Mouse (Mus musculus): Measurements from ENCODE around the gene Fstl1.

Gene Fstl1

DNA sequence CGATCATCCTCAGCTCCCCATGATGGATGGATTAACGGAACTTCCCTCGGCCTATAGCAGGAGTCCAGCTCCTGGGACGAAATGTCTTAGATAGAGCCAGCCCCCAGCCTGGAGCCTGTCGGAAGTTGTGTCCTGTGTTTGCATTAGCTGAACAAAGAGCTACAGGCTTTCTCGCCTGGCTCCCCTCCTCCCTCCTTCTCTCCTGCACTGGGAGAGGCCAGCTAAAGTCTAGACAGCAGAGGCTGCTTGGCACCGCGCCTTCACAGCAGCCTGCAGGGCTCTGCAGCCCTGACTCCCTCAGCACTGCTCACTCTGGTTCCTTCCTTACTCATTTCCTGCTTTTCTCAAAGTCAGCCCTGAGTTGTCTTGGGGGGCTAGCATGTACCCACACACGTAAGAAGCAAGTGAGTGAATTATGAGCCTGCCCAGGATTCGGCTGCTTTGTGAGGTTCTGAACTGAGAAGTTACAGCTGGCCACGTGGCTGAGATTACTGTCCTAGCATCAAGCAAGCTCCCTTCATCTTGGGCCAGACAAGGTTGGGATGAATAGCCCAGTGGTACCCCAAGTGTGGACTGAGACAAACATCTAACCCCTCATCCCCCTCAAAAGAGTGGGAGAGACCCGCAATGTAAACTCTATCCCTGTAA is 11.8 kb downstream of the Fstl1 start:
- DNase-seq: peak; percentile 89 to 92

DNA sequence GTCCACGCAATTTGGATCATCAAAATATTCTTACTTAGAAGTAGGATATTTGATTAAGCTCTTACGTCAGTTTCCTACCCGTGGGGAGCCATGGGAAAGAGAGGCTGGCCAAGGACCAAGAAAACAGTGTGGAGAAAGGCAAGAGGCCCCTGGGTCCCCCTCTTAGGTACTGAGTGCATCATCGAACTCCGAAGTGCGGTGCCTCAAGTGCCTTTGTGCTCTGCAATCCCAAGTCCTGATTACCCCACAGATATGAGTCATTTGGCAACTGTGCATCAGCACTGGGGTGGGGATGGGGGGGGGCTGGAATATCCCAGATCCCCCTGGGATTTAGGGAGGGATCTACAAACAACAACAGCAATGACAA is 12.3 kb downstream of the Fstl1 start:
- no peak for DNase-seq

DNA sequence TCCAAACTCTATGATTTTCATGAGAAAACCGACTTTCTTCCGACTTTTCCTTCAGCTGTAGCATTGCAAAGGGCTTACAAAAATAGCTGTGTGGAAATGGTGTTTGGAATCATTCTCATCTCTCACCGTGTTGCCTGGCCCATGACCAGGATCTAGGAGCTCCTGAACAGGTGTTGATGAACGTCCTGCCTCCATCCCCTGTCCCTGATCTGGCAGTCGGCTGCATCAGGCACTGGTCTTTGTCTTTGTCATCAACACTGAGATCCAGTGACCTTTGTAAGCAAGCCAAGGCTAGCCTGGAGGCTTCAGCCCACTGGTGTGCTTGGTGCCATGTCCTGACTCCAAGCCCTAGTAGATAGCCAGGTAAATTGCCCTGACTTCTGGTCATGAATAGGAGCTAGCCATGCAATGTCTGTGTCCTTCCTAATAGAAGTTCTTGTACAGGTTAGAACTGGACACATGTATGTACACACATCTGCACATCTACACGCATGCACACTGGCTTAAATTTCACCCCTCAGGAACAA is 12.8 kb downstream of the Fstl1 start:
- DNase-seq: no peak

DNA sequence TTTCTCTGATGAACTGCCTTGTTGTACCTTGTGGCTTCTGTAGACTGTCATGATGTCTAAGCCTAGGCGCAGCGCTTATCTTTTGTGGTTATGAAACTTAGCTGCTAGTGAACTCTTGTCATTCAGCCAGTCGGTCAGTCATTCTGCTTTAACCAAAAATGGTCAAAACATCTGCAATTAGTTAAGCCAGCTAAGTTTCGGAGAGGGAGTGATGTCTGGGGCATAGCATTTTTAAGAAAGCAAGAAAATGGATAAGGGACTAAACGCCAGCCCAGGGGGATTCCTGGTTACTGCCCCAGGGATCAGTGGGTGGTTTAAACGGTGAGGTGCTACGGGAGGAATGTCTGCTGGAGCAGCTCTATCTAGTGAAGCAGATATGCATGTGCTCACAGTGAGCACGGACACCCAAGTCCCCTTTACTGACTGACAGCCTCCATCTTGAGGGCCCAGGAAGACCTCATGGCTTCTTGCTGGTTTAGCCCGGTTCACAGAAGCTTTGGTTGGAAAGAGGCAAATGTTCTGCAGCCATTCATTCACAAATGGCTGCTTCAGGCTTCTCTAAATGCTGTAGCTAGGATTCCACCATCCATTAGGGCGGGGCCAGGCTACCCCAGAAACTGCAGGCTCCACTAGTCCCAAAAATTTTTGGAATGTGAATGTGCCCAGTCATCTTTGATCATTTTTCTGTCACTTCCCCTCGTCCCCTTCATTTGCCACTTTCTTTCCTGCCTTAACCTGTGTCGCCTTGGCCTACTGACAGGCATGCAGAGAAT is 13.5 kb downstream of the Fstl1 start:
- no peak for DNase-seq

DNA sequence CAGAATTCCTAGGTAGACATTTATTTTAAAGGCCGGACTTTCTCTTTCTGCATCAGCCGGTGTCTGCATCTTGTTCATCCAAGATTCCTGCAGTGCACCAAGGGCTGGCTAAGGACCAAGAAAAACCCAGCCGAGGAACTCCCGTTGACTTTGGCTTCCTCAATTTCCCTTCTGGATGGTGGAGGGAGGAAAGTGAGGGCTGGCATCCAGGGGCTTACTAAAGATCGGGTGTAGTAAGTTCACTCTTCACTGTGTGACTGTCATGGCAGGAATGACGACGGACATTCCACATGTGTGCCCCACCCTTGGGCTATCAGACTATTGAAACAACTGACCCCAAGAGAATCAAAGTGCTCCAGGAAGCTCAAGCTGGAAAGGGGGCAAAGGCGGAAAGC is 14.1 kb downstream of the Fstl1 start:
- DNase-seq: peak; percentile 46 to 61

DNA sequence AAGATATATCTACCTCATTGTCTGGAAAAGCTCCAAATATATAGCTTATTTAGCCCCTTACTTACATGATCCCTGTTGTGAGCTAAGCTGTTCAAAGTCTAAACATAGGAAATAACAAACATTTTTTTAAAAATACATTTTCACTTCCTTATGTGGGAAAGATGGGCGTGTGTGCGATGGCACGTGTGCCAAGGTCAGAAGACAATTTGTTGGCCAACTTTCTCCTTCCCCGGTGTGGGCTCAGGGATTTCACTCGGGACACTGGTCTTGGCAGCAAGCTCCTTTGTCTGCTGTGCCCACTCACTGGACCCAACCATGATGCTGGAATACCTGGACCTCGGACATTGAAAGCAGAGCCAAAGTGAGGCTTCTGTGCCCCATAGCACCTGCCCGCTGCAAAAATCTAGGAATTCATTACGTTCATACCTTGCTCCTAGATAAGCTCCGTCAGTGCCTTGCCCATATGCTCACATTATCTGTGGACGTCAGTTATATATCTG is 19.0 kb downstream of the Fstl1 start:
- no peak for DNase-seq

DNA sequence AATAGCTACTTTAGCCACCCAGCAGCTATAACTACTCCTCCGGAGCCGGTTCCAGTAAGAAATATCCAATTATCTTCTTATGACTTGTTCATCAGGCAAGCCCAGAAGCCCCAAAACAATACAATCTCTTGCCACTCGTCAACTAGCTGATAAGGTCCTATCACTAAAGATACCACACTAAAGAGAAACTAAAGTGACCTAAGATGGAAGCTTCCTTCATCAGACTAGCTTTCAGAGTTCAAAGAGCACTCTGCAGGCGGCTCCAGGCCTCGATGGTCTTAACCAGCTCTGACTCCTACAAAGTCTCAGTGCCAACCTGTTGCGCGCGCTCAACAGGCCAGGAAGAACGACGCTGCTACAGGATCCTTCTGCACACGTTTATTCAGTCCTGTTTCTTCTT is 19.6 kb downstream of the Fstl1 start:
- no peak for DNase-seq

DNA sequence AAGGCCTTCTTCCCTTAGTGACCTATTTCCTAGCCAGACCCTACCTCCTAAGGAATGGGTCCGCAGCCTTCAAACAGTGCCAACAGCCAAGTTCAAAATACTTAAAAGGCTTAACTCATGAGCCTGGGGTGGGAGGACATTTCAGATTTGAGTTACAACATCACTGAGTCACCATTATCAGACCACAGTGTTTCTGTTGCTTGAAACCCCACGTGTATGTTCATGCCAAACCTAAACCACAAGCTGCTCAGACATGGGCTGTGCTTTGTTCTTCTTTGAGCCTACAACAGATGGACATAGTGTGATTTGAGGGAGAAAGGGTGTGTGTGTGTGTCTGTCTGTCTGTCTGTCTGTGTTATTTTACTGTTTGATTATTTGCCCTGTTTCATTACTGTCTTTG is 24.4 kb downstream of the Fstl1 start:
- no peak for DNase-seq

DNA sequence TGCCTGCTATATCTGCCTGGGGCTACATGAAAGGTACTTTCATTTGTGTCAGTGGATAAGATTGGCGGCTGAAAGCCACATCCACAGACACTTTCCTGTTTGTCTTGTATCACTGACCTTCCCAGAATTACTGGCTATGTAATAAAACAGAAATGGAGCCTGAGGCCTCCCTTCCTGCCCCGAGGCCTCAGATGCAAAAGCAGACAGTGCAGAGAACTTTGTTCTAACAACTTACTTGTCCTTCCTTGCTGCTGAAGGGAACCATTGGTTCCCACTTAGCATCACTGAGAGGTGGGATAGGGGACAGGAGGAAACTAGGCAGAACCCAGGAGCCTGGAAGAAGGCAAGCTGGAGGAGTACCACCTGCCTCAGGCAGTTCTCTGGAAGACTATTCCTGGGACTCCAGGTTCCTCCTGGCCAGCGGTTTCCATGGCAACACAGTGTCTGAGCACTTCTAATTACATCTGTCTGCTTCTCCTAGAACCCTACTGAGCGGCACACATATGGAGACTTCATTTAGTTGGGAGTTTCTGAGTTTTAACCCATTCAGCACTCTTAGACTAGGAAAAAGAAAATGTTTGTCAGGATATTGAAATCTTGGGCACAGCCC is 26.1 kb downstream of the Fstl1 start:
- DNase-seq: no peak

DNA sequence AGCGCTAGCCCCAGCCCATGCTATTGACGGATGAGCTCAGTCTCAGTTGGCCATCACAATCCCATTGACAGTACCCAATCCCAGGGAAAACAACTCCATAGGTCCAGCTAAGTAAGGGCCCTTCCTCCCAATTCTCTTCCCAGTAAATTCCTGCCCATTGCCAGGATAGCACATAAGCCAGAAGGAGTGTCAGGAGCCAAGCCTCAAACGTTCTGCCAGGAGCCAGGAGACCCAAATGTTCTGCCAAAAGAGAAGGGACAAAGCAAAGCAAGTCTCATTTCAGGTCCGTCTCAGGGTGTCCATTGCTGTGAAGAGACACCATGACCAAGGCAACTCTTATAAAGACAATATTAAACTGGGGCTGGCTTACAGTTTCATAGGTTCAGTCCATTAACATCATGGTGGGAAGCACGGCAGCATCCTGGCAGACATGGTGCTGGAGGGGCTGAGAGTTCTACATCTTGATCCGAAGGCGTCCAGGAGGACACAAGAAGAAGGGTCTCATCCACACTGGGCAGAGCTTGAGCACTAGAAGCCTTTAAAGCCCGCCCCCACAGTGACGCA is 26.8 kb downstream of the Fstl1 start:
- no peak for DNase-seq

DNA sequence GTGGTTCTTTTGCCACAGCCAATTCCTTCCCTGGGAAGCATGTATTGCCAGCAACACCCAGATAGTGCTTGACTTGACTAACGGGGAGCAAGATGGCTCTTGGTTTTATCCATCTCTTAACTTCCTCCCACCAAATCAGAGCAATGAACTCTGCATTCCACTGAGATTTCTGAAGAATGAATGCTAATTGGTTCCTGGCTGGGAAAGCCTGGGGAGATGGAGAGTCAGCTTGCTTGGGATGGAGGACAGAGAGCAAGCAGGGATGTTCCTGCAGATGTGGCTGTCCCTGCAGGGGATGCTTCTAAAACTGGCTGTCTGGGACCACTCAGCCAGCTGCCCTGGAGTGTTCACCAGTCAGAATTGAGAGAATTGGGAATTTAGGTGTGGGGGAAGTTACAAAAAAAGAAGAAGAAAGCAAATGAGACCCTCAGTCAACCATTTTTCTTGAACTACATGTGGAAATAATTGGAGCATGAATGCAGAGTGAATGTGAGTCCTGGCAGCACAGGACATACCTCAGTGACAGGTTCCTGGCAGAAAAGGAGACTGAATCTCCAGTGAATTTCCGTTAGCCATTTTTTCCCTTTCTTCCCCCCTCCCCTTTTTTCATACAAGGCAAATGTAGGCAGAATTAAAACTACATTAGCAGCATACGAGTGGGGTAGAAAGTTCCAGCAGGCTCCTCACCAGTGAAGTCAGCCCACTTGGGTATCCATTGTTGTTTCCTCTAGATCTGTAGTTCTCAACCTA is 29.2 kb downstream of the Fstl1 start:
- DNase-seq: no peak

DNA sequence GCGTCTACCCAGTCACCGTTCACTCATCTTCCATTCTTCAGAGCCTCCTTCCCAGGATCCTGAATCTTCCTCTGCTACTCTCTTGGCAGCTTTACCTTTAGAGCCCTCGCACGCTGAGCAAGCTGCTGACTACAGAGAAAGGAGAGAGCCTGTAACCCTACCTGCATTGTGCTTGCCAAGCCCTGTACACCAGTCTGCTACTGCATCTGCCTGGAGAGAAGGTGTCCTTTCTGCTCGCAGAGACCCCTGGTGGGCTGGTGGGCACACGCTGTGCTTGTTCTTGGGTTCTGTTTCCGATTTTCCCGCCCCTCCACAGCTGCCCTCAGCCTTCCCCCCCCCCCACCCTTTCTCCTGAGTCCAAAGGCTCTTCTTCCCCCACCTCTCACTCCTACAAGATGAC is 30.6 kb downstream of the Fstl1 start:
- no peak for DNase-seq

DNA sequence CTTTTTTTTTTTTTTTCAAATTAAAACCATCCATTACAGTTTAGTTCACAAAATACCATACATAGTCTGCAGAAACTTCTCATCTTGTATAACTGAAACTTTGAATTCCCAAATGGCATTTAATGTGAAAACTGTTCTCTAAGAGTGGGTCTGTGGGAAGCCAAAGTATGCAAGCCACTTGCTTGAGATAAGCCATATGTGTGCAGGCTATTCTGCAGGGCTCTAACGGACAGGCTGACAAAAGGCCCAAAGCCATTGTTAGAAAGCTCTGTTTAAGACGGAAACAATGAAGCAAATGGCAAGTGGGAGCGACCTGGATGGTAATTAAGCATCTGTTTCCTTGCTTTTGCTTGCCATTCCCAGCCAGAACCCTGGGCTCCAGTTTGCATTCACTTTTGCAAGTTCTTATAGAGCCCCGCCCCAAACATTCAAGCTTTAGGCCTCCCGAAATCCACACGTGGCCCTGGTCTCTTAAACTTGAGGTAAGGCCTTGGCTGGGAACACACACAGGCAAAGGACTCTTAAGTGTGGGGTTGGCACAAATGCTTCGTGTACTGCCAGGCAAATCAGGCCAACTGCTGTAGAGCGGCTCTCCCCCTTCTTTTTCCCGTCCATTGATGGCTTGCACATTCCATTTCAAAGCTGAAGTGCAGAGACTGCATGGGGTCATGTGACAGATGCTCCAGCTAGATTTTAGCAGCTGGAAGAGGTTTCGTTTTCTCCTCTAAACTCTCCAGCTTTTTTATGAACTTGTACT is 32.4 kb downstream of the Fstl1 start:
- peak; percentile 46 to 63 for DNase-seq

DNA sequence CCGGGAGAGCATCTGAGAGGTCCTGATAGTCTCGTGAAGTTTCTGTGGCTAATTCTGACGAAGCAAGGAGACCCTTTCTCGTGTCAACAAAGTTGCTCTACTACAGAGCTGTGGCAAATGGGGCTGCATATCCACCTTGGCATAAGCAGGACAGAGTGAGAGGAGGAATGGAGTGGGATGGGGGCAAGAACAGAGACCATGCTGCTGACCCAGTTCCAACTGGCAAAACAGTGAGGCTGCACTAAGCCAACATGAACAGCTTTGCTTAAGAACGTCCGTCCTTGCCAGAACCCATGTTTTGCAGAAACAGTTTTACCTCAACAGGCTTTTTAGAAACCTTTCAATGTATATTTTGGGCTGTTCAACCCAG is 32.9 kb downstream of the Fstl1 start:
- peak in 1 of 2 experiments; percentile 32 for DNase-seq

DNA sequence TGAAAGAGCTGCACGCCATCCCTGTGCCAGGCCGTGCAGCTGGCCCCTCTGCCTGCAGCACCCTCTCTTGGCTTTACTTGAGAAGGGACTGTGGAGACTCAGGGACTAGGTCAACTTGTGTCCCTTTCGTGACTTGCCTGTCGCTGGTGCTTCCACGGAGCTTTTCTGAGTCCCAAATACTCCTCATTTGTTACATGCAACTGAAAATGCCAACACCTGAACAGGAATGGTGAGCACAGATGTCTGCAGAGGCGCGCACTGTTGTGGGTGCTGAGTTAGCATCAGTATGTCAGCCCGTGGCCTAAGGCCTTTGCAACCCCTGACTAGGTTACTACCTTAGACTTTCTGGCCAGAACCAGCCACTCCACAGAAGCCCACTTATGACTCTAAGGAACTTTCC is 35.2 kb downstream of the Fstl1 start:
- DNase-seq: no peak

DNA sequence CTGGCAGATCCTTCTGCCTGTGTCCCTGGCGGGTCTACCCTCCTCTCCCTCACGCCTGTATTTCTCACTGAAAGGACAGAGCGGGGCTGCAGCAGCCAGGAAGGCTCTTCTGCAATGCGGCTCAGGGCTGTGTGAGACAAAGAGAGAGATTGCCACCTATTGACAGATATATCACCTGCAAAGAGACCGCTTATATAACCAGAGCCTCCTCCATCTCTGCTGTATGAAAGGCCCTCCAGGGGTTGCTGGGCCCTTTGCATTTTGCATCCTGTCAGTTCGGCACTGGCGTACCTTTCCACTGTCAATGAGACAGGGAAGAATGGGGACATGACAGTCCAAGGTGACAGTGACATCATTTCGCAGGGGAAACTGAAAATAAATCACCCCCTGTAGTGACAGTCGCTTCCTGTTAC is 35.8 kb downstream of the Fstl1 start:
- DNase-seq: peak in 1 of 2 experiments; percentile 52

DNA sequence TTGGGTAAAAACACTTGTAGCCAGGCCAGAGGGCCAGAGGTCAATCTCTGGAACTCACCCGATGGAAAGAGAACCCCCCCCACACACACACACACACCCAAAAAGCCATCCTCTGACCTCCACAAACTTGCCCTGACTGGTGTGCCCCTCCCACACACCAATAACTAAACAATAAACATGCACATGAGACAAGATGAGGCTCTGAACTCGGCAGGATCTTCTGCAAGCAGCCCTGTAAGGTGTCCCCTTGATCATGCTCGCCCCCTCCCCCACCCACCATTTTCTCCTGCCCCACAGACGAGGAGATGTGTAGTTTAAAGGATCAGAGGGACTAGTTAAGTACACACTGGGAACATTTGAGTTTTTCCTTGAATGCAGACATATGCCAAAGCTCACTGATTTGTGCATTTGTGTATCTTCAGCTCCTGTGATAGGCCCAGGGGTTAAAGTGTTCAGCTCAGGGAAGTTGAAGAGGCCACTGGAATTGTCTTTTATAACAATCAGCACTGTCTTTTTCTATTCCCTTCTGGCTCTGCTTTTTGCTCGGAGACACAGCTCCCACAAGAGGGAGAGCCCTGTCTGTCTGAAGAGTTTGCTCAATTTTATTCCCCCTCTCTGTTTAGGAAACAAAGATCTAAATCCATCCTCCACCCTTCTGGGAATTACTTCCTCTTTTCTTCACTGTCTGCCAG is 37.2 kb downstream of the Fstl1 start:
- DNase-seq: peak; percentile 35 to 36

DNA sequence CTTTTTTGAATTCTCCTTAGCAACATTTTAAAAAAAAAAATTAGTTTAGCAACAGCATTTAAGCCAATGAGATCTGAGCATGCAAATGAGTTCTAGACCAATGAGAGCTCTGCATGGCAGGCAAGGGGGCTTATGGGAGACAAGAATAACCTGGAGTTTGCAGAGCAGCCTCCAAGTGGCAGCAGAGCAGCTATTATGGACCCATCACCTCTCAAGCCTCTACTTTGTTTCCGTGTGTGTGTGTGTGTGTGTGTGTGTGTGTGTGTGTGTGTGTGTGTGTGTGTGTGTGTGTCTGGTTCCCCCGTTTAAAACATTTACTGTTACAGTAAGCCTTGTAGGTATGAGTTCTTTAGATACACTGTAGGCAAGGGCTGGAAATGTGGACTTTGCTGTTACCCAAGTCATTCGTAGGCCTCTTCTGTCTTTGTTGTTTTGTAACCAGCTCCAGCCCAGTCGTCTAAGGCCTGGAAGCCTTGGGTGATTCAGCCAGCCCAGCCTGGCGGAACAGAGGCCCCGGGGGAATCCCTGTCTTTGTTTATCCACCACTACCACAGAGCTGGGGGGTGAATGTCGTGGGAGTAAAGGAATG is 37.8 kb downstream of the Fstl1 start:
- DNase-seq: peak; percentile 78 to 88

DNA sequence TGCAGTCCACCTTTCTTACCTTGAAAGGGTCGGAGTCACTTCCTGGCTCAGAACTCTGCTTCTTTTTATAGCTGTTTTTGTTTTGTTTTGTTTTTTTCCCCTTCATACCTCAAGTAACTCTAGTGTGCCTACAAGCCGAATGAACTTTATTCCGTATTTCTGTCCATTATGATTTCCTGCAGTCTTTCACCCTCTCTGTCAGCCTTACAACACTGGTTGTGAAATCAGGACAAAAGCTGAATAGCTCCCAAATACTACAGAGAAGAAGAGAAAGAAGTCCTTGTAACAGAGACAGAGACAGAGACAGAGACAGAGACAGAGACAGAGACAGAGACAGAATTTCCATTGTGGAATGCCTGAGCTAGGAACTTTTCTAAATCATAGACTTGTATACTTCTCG is 41.3 kb downstream of the Fstl1 start:
- no peak for DNase-seq

DNA sequence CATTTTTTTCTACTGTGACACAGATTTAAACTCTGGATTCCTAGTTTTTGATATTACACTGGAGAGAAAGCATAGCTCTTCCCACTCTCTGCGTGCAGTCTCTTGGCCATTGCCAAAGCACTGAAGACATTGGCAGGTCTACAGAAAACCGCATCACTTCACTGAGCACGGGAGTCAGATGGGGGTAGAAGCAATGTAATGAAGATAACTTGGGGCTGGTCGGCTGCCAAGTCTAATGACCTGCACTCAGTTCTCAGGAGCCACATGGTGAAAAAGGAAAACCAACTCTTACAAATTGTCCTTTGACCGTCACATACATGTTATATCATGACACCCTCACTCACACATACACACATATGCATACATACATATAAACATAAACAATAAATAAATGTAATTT is 47.3 kb downstream of the Fstl1 start:
- DNase-seq: no peak
